Mouse (Mus musculus): Measurements from ENCODE around the gene Ssbp4. TPM values are rescaled to one million over a fixed set of nuclear protein-coding genes. Genes with fewer than 3 reads are reported as not detected.

The Ssbp4 gene
- polyA plus RNA-seq, 1 experiment from 2014 or later: 122 TPM

GRCm38 (mm10) chr8:70574915-70575314 lies 33.8 kb downstream of the Ssbp4 start:
- Histone ChIP-seq H3K9me3 (no peaks in the 10 kb centered on the region), H3K4me2 (no peak overlapping the region), H3K9ac (no peak overlapping the region), H3K27me3 (no peaks in the 10 kb centered on the region), H3K36me3 (peaks cover 14% of the 10 kb centered on the region), H3K4me3 (no peak overlapping the region), H3K27ac (no peak overlapping the region), H3K4me1 (no peaks in the 10 kb centered on the region)
- ATAC-seq (ENCODE audit: borderline replicate concordance, extremely low read depth, low FRiP score, low TSS enrichment): no peak
- 52% methylated on average over 4 of the region's 4 CpGs for WGBS

GRCm38 (mm10) chr8:70574302-70574701 lies 34.4 kb downstream of the Ssbp4 start:
- no peak overlapping the region for H3K4me2 ChIP-seq
- H3K4me3 ChIP-seq: no peak overlapping the region
- H3K27me3 ChIP-seq: no peaks in the 10 kb centered on the region
- H3K9ac ChIP-seq: no peak overlapping the region
- H3K9me3 ChIP-seq: no peaks in the 10 kb centered on the region
- H3K27ac ChIP-seq: no peak overlapping the region
- H3K36me3 ChIP-seq: peaks cover 12% of the 10 kb centered on the region
- H3K4me1 ChIP-seq: no peaks in the 10 kb centered on the region
- no peak for ATAC-seq (ENCODE audit: borderline replicate concordance, extremely low read depth, low FRiP score, low TSS enrichment)

- no peak overlapping the region for H3K4me2 ChIP-seq
- WGBS: 66% methylated on average over 6 of the region's 6 CpGs
- H3K4me3 ChIP-seq: no peak overlapping the region
- no peak overlapping the region for H3K9ac ChIP-seq
- no peaks in the 10 kb centered on the region for H3K27me3 ChIP-seq
- no peak for ATAC-seq (ENCODE audit: borderline replicate concordance, extremely low read depth, low FRiP score, low TSS enrichment)
- no peaks in the 10 kb centered on the region for H3K9me3 ChIP-seq
- H3K27ac ChIP-seq: no peak overlapping the region
- H3K36me3 ChIP-seq: no peaks in the 10 kb centered on the region
- H3K4me1 ChIP-seq: no peaks in the 10 kb centered on the region
Measured at GRCm38 (mm10) chr8:70570990-70571389, 37.7 kb downstream of the Ssbp4 start.

- Histone ChIP-seq H3K4me3 (no peak overlapping the region), H3K4me2 (no peak overlapping the region), H3K4me1 (peaks cover 3% of the 10 kb centered on the region; the same call in 1 of the 2 replicates), H3K27me3 (no peaks in the 10 kb centered on the region), H3K27ac (no peak overlapping the region), H3K36me3 (no peaks in the 10 kb centered on the region), H3K9ac (no peak overlapping the region), H3K9me3 (no peaks in the 10 kb centered on the region)
- ATAC-seq (ENCODE audit: borderline replicate concordance, extremely low read depth, low FRiP score, low TSS enrichment): peak; percentile 20; the same call in 1 of the 2 replicates
Measured at GRCm38 (mm10) chr8:70570360-70570759, 38.3 kb downstream of the Ssbp4 start.

- H3K9me3 ChIP-seq: no peaks in the 10 kb centered on the region
- WGBS: 41% methylated on average over 3 of the region's 3 CpGs
- H3K9ac ChIP-seq: no peak overlapping the region
- H3K36me3 ChIP-seq: no peaks in the 10 kb centered on the region
- H3K4me1 ChIP-seq: peaks cover 40% of the 10 kb centered on the region
- no peaks in the 10 kb centered on the region for H3K27me3 ChIP-seq
- no peak overlapping the region for H3K4me3 ChIP-seq
- H3K4me2 ChIP-seq: no peak overlapping the region
- ATAC-seq (ENCODE audit: borderline replicate concordance, extremely low read depth, low FRiP score, low TSS enrichment): no peak
- no peak overlapping the region for H3K27ac ChIP-seq
Measured at GRCm38 (mm10) chr8:70565561-70565960, 43.1 kb downstream of the Ssbp4 start.

- H3K9ac ChIP-seq: no peak overlapping the region
- no peaks in the 10 kb centered on the region for H3K27me3 ChIP-seq
- ATAC-seq (ENCODE audit: borderline replicate concordance, extremely low read depth, low FRiP score, low TSS enrichment): no peak
- WGBS: 66% methylated on average over 3 of the region's 3 CpGs
- H3K4me2 ChIP-seq: no peak overlapping the region
- peaks cover 48% of the 10 kb centered on the region for H3K4me1 ChIP-seq
- H3K27ac ChIP-seq: no peak overlapping the region
- no peaks in the 10 kb centered on the region for H3K36me3 ChIP-seq
- H3K4me3 ChIP-seq: no peak overlapping the region
- H3K9me3 ChIP-seq: no peaks in the 10 kb centered on the region
Measured at GRCm38 (mm10) chr8:70564696-70565235, 43.9 kb downstream of the Ssbp4 start.

- Histone ChIP-seq H3K4me1 (peaks cover 55% of the 10 kb centered on the region), H3K27me3 (no peaks in the 10 kb centered on the region), H3K27ac (no peak overlapping the region), H3K4me3 (no peak overlapping the region), H3K9ac (no peak overlapping the region), H3K9me3 (no peaks in the 10 kb centered on the region), H3K4me2 (no peak overlapping the region), H3K36me3 (no peaks in the 10 kb centered on the region)
- no peak for ATAC-seq (ENCODE audit: borderline replicate concordance, extremely low read depth, low FRiP score, low TSS enrichment)
- 86% methylated on average over 6 of the region's 6 CpGs for WGBS
Measured at GRCm38 (mm10) chr8:70563763-70564387, 44.8 kb downstream of the Ssbp4 start.

GRCm38 (mm10) chr8:70562802-70563201 lies 45.9 kb downstream of the Ssbp4 start:
- Histone ChIP-seq H3K4me1 (peaks cover 60% of the 10 kb centered on the region), H3K27ac (no peak overlapping the region), H3K9me3 (no peaks in the 10 kb centered on the region), H3K9ac (no peak overlapping the region), H3K36me3 (no peaks in the 10 kb centered on the region), H3K4me3 (no peak overlapping the region), H3K4me2 (no peak overlapping the region), H3K27me3 (no peaks in the 10 kb centered on the region)
- ATAC-seq (ENCODE audit: borderline replicate concordance, extremely low read depth, low FRiP score, low TSS enrichment): no peak
- WGBS: 58% methylated on average over 3 of the region's 3 CpGs

- ATAC-seq (ENCODE audit: borderline replicate concordance, extremely low read depth, low FRiP score, low TSS enrichment): no peak
- H3K36me3 ChIP-seq: no peaks in the 10 kb centered on the region
- no peaks in the 10 kb centered on the region for H3K9me3 ChIP-seq
- H3K9ac ChIP-seq: no peak overlapping the region
- no peak overlapping the region for H3K4me2 ChIP-seq
- no peak overlapping the region for H3K4me3 ChIP-seq
- WGBS: 39% methylated on average over 7 of the region's 7 CpGs
- H3K27ac ChIP-seq: 0 out of 2 replicates have a peak overlapping the region, but pooled peaks have one; percentile 18
- no peaks in the 10 kb centered on the region for H3K27me3 ChIP-seq
- peaks cover 63% of the 10 kb centered on the region for H3K4me1 ChIP-seq
Measured at GRCm38 (mm10) chr8:70561809-70562535, 46.7 kb downstream of the Ssbp4 start.

GRCm38 (mm10) chr8:70561357-70561756 lies 47.3 kb downstream of the Ssbp4 start:
- Histone ChIP-seq H3K36me3 (no peaks in the 10 kb centered on the region), H3K4me3 (no peak overlapping the region), H3K4me2 (no peak overlapping the region), H3K27ac (peak overlapping the region; percentile 18; the same call in 1 of the 2 replicates), H3K9ac (no peak overlapping the region), H3K4me1 (peaks cover 63% of the 10 kb centered on the region), H3K9me3 (no peaks in the 10 kb centered on the region), H3K27me3 (no peaks in the 10 kb centered on the region)
- 27% methylated on average over 4 of the region's 4 CpGs for WGBS
- no peak; the same call in 1 of the 2 replicates for ATAC-seq (ENCODE audit: borderline replicate concordance, extremely low read depth, low FRiP score, low TSS enrichment)

- H3K27ac ChIP-seq: peak overlapping the region; percentile 9; the same call in 1 of the 2 replicates
Measured at GRCm38 (mm10) chr8:70560564-70560963, 48.1 kb downstream of the Ssbp4 start.

GRCm38 (mm10) chr8:70560096-70560495 lies 48.6 kb downstream of the Ssbp4 start:
- Histone ChIP-seq H3K9ac (no peak overlapping the region), H3K9me3 (no peaks in the 10 kb centered on the region), H3K27me3 (no peaks in the 10 kb centered on the region), H3K27ac (peak overlapping the region; percentile 25; the same call in 1 of the 2 replicates), H3K4me3 (no peak overlapping the region), H3K4me1 (peaks cover 57% of the 10 kb centered on the region), H3K4me2 (no peak overlapping the region), H3K36me3 (no peaks in the 10 kb centered on the region)
- 50% methylated on average over 2 of the region's 2 CpGs for whole genome bisulfite sequencing
- ATAC-seq (ENCODE audit: borderline replicate concordance, extremely low read depth, low FRiP score, low TSS enrichment): no peak

More at GRCm38 (mm10) chr8:70560564-70560963, 48.1 kb downstream of the Ssbp4 start:
- Histone ChIP-seq H3K9ac (no peak overlapping the region), H3K4me3 (no peak overlapping the region), H3K36me3 (no peaks in the 10 kb centered on the region), H3K4me1 (peaks cover 62% of the 10 kb centered on the region), H3K4me2 (no peak overlapping the region), H3K9me3 (no peaks in the 10 kb centered on the region), H3K27me3 (no peaks in the 10 kb centered on the region)
- no peak for ATAC-seq (ENCODE audit: borderline replicate concordance, extremely low read depth, low FRiP score, low TSS enrichment)
- WGBS: 65% methylated on average over 3 of the region's 3 CpGs

All from lung, embryonic 15.5 days (tissue).